Mouse (Mus musculus) right cerebral cortex, postnatal 10 days (tissue): ENCODE measurements at regions not wholly inside any gene's neighbourhood (a gene's known extent, or its start where the extent isn't known, plus 50 kb on each side); places are given as distances from the start of the nearest gene placed in this dataset.

Experiments
- DNase-seq, 2 experiments: peaks; one replicate each; pipeline ENCODE4 v3.0.0; 2021; ENCODE audit warnings: low spot score in 2 of 2

GRCm38 (mm10) chr8:86360283-86360682 is 220.2 kb downstream of the Abcc12 start:
- no peak for DNase-seq

GRCm38 (mm10) chr8:86359518-86359917 is 221.0 kb downstream of the Abcc12 start:
- no peak for DNase-seq

DNA sequence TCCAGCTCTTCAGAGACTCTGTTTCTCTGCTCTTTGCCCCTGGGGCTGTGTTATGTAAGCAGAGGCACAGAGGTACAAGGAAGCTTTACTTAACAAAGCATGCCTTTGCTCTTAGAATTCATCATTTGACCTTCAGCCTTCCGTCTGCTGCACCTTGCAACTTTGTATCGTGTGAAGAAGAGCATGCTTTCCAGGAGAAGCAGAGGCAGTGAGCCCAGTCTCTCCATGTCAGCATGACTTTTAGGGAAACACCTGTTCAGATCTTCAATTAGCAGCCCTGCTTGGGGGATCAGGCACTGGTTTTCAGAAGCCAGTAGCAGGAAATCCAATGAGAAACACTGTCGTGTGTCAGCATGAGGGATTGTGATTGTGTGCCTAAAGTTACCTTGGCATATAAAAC is 226.7 kb downstream of the Abcc12 start:
- no peak for DNase-seq

DNA sequence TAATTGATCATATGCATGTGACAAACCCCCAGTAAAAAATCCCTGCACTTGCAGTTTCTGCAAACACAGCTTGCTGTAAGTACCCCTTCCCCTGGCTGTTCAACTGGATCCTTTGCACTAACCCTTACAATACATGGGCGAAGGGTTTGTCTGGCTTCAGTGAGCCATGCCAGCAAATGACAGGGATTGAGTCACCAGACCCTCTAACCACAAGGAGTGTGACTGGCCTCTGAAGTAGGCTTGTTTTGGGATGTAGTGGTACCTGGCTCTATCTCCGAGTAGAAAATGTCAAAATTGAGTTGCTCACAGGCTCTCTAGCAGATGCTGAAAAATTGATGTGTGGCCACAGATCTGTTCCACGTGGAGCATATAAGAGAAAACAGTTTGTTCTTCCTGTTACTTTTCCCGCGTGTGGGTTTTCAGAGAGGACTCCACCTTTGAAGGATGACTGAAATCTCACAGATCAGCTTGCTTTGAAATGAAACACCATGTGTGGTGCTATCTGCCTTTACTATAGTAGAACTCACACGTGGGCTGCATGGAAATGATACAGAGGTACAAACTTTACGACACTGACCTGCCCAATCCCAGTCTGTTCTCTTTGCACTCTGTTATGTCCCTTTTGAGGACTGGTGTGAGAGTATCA is 228.8 kb downstream of the Abcc12 start:
- no peak for DNase-seq

- no peak for DNase-seq
Observed at GRCm38 (mm10) chr8:86350128-86350527, 230.4 kb downstream of the Abcc12 start.

GRCm38 (mm10) chr8:86342016-86342684 is 238.3 kb downstream of the Abcc12 start:
- no peak for DNase-seq

GRCm38 (mm10) chr8:86338574-86339264 is 241.8 kb downstream of the Abcc12 start:
- no peak for DNase-seq

GRCm38 (mm10) chr8:86331383-86331782 is 249.1 kb downstream of the Abcc12 start:
- DNase-seq, result no peak

- peak; percentile 55 to 56 for DNase-seq
Observed at GRCm38 (mm10) chr8:86328626-86329025, 251.9 kb downstream of the Abcc12 start.

GRCm38 (mm10) chr8:86327982-86328381 is 252.5 kb downstream of the Abcc12 start:
- DNase-seq, result no peak

GRCm38 (mm10) chr8:86325040-86325439 is 255.4 kb downstream of the Abcc12 start:
- no peak for DNase-seq

GRCm38 (mm10) chr8:86324542-86324941 is 255.9 kb downstream of the Abcc12 start:
- DNase-seq, result no peak

GRCm38 (mm10) chr8:86323823-86324222 is 256.7 kb downstream of the Abcc12 start:
- no peak for DNase-seq

DNA sequence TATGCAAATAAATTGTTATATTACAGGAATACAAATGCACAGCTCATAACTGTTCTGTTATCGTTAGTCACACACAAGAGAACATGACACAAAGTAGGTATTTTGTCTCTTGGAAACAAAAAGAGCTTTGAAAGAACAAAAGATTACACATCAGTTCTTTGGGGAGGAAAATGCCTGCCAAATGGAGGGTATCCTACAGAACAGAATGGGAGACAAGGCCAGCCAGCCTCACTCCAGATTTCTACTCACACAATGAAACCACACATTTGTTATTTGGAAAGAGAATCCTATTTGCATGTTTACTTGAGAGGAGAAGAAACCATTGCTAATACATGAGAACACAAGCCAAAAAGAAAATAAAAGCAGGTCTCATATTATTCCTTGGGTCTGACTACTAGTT is 258.0 kb downstream of the Abcc12 start:
- DNase-seq, result no peak

DNA sequence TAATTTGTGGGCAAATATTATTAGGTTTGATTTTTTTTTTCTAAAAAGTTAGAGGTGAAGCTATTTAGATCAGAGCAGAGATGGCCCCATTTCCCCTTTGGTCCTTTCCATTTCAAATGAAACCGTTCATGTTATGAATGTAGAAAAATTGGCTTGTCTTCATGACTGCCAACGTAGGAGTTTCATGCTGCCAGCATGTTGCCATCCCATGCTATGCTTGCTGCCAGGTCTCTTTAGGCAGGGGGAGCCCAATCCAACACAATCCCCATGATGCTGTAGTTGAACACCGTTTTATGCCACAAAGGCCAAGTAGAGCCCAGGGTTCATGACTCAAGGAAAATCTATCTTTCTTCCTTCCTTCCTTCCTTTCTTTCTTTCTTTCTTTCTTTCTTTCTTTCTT is 259.5 kb downstream of the Abcc12 start:
- DNase-seq, result no peak

- DNase-seq, result no peak
Observed at GRCm38 (mm10) chr8:86318531-86318930, 262.0 kb downstream of the Abcc12 start.

- no peak for DNase-seq
Observed at GRCm38 (mm10) chr8:86316236-86316635, 264.2 kb downstream of the Abcc12 start.

- no peak for DNase-seq
Observed at GRCm38 (mm10) chr8:86309460-86309859, 271.0 kb downstream of the Abcc12 start.

GRCm38 (mm10) chr8:86307339-86307738 is 273.1 kb downstream of the Abcc12 start:
- DNase-seq, result no peak

DNA sequence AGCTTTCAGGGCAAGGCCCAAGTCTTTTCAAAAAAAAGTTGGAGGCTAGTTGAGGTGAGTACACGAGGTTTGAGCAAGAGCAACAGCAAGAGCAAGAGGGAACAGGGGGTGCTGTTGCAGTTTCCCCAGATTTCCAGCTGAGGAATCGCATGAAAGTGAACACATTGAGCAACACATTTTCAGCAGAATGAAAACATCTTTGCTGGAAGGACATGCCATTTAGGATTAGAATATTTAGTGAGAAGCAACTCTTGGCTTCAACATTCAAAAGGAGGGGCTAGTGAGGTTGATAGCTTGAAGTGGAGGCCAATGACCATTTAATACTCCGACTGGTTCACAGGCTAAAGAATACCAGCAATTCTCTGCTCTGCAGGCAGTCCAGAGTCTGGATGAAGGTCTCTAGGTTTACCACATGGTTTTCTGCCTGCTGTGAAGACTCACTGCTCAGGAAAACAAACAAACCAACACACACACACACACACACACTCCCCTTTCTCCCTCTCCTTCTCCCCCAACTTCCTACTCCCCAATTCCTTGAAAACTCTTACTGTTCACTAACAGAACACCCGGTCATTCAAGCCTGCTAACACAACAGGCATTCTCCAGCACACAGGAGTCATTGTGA is 278.5 kb downstream of the Abcc12 start:
- DNase-seq, result no peak

- no peak for DNase-seq
Observed at GRCm38 (mm10) chr8:86288713-86289384, 291.6 kb downstream of the Abcc12 start.

DNA sequence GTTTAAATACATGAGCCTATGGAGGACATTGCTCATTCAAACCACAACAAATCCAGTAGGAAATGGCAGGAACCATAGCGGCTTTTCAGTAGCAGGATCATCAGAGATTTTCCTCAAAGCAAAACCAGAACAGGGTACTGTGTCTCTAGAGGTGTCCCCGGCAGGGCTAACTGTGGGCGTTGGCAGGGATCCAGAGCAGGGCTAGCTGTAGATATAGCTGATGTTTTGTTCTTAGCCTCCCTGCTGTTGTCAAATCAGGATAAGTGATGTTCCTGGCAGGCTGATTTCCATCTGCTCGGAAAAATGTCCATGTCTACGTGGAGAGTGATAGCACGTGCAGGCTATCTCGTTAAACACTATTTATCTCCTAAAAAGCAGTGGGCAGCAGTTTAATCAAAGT is 297.6 kb downstream of the Abcc12 start:
- DNase-seq, result peak; percentile 46 to 49
